Comparison of ENCODE assay signal across 27 mouse cellular contexts in genomic region chr16:93979316-93979715, GRCm38 (mm10). TPM values are rescaled to one million over a fixed set of nuclear protein-coding genes. Genes with fewer than 3 reads are reported as not detected.
DNase-seq lines count a peak whose midpoint lies in the region; ATAC-seq and TF ChIP-seq lines count a peak whose summit lies in the region.
"Had no signal": no experiment of that assay in that cellular context is flagged by ENCODE, and none has a peak within 500 bp of the region (broad histone marks: within the 10 kb centered on the region; RNA-seq: fewer than 3 reads in every experiment).

No protein-coding gene starts in this region.

- no peak overlapping the region for H3K27ac ChIP-seq in intestine, postnatal 0 days (ENCODE audit: low read depth, low read length)
- H3K27ac ChIP-seq: embryonic facial prominence, embryonic 15.5 days; hindbrain, embryonic 13.5 days; stomach, embryonic 15.5 days had no signal

- 53% methylated on average over 2 of the region's 2 CpGs for WGBS in intestine, postnatal 0 days

- peak; percentile 39 to 40 for DNase-seq in adrenal gland, postnatal 36 days
- no peak for DNase-seq in adrenal gland, postnatal 4 days (ENCODE audit: low spot score in 2 of 2)
- DNase-seq in A20 (ENCODE audit: low read depth, low spot score), result peak; percentile 32
- peak; percentile 90 for DNase-seq in R1 (ENCODE audit: low read depth, low spot score)
- DNase-seq in left cerebral cortex, postnatal 10 days (ENCODE audit: extremely low spot score in 1 of 2, low spot score in 2 of 2), result no peak
- DNase-seq in right cerebral cortex, postnatal 25 days, result no peak
- DNase-seq in thymus, adult 18-20 months, result no peak
- DNase-seq: B cell, adult 2 months; cerebellum, adult 11-12 months; cerebellum, postnatal 25 days; gastrocnemius, postnatal 10 days; heart, postnatal 14 days; thymus, postnatal 14 days had no signal

- no peak for TF ChIP-seq CTCF in intestine, postnatal 0 days (IDR thresholded peaks at IDR 0.05; ENCODE audit: low read depth)

- 0 out of 2 replicates have a peak, but pooled peaks have one; percentile 45 for ATAC-seq in intestine, postnatal 0 days
- ATAC-seq: activated CD4-positive, CD25-positive, alpha-beta regulatory T cell, adult 4 months; inflammation-experienced regulatory T-cells, adult 6 months; midbrain, embryonic 16.5 days had no signal

- no peaks in the 10 kb centered on the region for H3K9me3 ChIP-seq in intestine, postnatal 0 days (ENCODE audit: control insufficient read depth)
- H3K9me3 ChIP-seq: embryonic facial prominence, embryonic 15.5 days; hindbrain, embryonic 13.5 days; stomach, embryonic 15.5 days had no signal

- H3K27me3 ChIP-seq in intestine, postnatal 0 days (replicated peaks; ENCODE audit: control insufficient read depth, insufficient read depth, low read length), result no peaks in the 10 kb centered on the region
- H3K27me3 ChIP-seq: embryonic facial prominence, embryonic 15.5 days; heart, embryonic 12.5 days; hindbrain, embryonic 13.5 days; stomach, embryonic 15.5 days had no signal

- no peak overlapping the region for H3K4me2 ChIP-seq in intestine, postnatal 0 days (replicated peaks; ENCODE audit: low read depth)
- H3K4me2 ChIP-seq: embryonic facial prominence, embryonic 15.5 days; heart, embryonic 12.5 days; hindbrain, embryonic 13.5 days; stomach, embryonic 15.5 days had no signal

- H3K36me3 ChIP-seq in intestine, postnatal 0 days (ENCODE audit: control insufficient read depth, insufficient read depth), result no peaks in the 10 kb centered on the region
- H3K36me3 ChIP-seq: embryonic facial prominence, embryonic 15.5 days; heart, embryonic 12.5 days; hindbrain, embryonic 13.5 days; stomach, embryonic 15.5 days had no signal

- intact Hi-C loops in left cerebral cortex, postnatal 10 days (cut with DNase I), result no loop called here

- no peaks in the 10 kb centered on the region for H3K4me1 ChIP-seq in intestine, postnatal 0 days (replicated peaks; ENCODE audit: control insufficient read depth, insufficient read depth, low read length)
- H3K4me1 ChIP-seq: heart, embryonic 12.5 days; stomach, embryonic 15.5 days had no signal

- no peak overlapping the region for H3K4me3 ChIP-seq in intestine, postnatal 0 days (ENCODE audit: low read depth, low read length)
- H3K4me3 ChIP-seq: embryonic facial prominence, embryonic 15.5 days; heart, embryonic 12.5 days; hindbrain, embryonic 13.5 days; stomach, embryonic 15.5 days had no signal

- H3K9ac ChIP-seq in intestine, postnatal 0 days (ENCODE audit: low read depth, low read length), result no peak overlapping the region
- H3K9ac ChIP-seq: embryonic facial prominence, embryonic 15.5 days; heart, embryonic 12.5 days; hindbrain, embryonic 13.5 days; stomach, embryonic 15.5 days had no signal

RNA-seq across cellular contexts. Expression of gene Cldn14, which starts 29.3 kb away (rescaled TPM):
- total RNA-seq in adrenal gland, postnatal 36 days (2021), result not detected
- total RNA-seq in adrenal gland, postnatal 4 days (2021), result 1 to 10 TPM in 1 of 2 experiments, not detected in 1; 1.9 TPM
- polyA plus RNA-seq in intestine, postnatal 0 days (2015; fragmentation: Nextera tagmentation; extraction: Ambion mirVana), result 2.3 and 2.4 TPM in 2 replicates
- under 1 TPM; 0.24 to 0.84 TPM for total RNA-seq in left cerebral cortex, postnatal 10 days (2021)
- total RNA-seq: heart, postnatal 14 days; neutrophil, adult 5-6 weeks had no signal
- polyA plus RNA-seq: activated CD4-positive, CD25-positive, alpha-beta regulatory T cell, adult 4 months; brain, embryonic 14.5 days; forebrain, embryonic 11.5 days; heart, embryonic 12.5 days; hindbrain, embryonic 13.5 days; inflammation-experienced regulatory T-cells, adult 6 months; kidney, embryonic 14.5 days; limb, embryonic 14.5 days; lung, embryonic 16.5 days; midbrain, embryonic 16.5 days had no signal

Comparison
In these comparisons a context has a peak if more than half of its experiments do, and no peak if none do; other contexts are left out.
1. DNase-seq: peak in adrenal gland, postnatal 36 days (2 of 2), A20 (single experiment) and R1 (single experiment); none in adrenal gland, postnatal 4 days (0 of 2), left cerebral cortex, postnatal 10 days (0 of 2), right cerebral cortex, postnatal 25 days (single experiment) and thymus, adult 18-20 months (0 of 2).